Mouse (Mus musculus): Measurements from ENCODE around the gene Etv6. TPM values are rescaled to one million over a fixed set of nuclear protein-coding genes. Genes with fewer than 3 reads are reported as not detected.

Etv6 gene
- polyA plus RNA-seq, 1 experiment from 2014 or later = 2.7 TPM

DNA sequence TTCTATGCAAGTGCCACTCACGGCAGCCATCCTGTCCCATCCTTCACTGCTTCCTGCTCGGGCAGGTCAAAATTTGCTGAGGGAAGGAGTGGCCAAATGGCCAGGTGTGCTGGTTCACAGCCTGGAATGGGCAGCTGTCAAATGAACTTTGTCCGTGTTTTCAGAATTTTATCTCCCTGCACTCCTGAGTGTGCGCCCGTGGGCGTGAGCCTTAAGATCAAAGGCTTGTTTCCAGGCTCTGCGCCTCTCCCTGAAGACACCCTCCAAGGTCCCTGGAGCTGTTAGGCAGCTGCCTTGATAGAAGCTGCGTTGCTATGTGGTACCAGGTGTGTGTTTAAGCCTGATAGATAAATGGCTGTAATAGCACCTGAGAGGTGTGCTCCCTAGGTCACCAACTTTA, 76.1 kb downstream of the Etv6 start:
- H3K4me2 ChIP-seq (ENCODE audit: low read depth, low read length) = no peak overlapping the region
- WGBS (ENCODE audit: insufficient replicate concordance) = 54% methylated on average over 8 of the region's 8 CpGs

GRCm38 (mm10) chr6:134112753-134113152, 77.3 kb downstream of the Etv6 start:
- no peak overlapping the region for H3K9ac ChIP-seq (replicated peaks)
- H3K4me1 ChIP-seq (ENCODE audit: insufficient read depth) = peaks cover 8% of the 10 kb centered on the region; the same call in 1 of the 2 replicates
- TF ChIP-seq CTCF (IDR thresholded peaks at IDR 0.05; ENCODE audit: low read depth) (no peak), EP300 (IDR thresholded peaks at IDR 0.05; ENCODE audit: low read depth) (no peak)
- H3K9me3 ChIP-seq (ENCODE audit: low read length) = no peaks in the 10 kb centered on the region
- no peak overlapping the region for H3K4me2 ChIP-seq (ENCODE audit: low read depth, low read length)
- ATAC-seq (no peak), DNase-seq (no peak)
- H3K27me3 ChIP-seq (ENCODE audit: insufficient read depth, low read length) = no peaks in the 10 kb centered on the region
- H3K4me3 ChIP-seq (ENCODE audit: low read depth, low read length) = no peak overlapping the region
- no peak overlapping the region for H3K27ac ChIP-seq (ENCODE audit: low read depth)
- WGBS (ENCODE audit: insufficient replicate concordance) = 64% methylated on average over 8 of the region's 8 CpGs
- H3K36me3 ChIP-seq (replicated peaks; ENCODE audit: insufficient read depth, low read length) = peaks cover 3% of the 10 kb centered on the region

More for the DNA sequence above, 76.1 kb downstream of the Etv6 start:
- no peak for DNase-seq
- peaks cover 3% of the 10 kb centered on the region; the same call in 1 of the 2 replicates for H3K36me3 ChIP-seq (replicated peaks; ENCODE audit: insufficient read depth, low read length)
- no peak overlapping the region for H3K4me3 ChIP-seq (ENCODE audit: low read depth, low read length)
- peak; percentile 28 for ATAC-seq
- H3K9me3 ChIP-seq (ENCODE audit: low read length) = no peaks in the 10 kb centered on the region
- TF ChIP-seq EP300 (IDR thresholded peaks at IDR 0.05; ENCODE audit: low read depth) (no peak), CTCF (IDR thresholded peaks at IDR 0.05; ENCODE audit: low read depth) (no peak)
- no peak overlapping the region for H3K9ac ChIP-seq (replicated peaks)
- H3K27ac ChIP-seq (ENCODE audit: low read depth) = no peak overlapping the region
- no peaks in the 10 kb centered on the region for H3K27me3 ChIP-seq (ENCODE audit: insufficient read depth, low read length)
- peaks cover 8% of the 10 kb centered on the region; the same call in 1 of the 2 replicates for H3K4me1 ChIP-seq (ENCODE audit: insufficient read depth)

- H3K4me2 ChIP-seq (ENCODE audit: low read depth, low read length) = no peak overlapping the region
- DNase-seq (no peak), ATAC-seq (no peak)
- H3K9ac ChIP-seq (replicated peaks) = no peak overlapping the region
- H3K9me3 ChIP-seq (ENCODE audit: low read length) = no peaks in the 10 kb centered on the region
- 42% methylated on average over 2 of the region's 2 CpGs for WGBS (ENCODE audit: insufficient replicate concordance)
- H3K4me1 ChIP-seq (ENCODE audit: insufficient read depth) = peaks cover 8% of the 10 kb centered on the region; the same call in 1 of the 2 replicates
- H3K27ac ChIP-seq (ENCODE audit: low read depth) = no peak overlapping the region
- no peak for TF ChIP-seq EP300 (IDR thresholded peaks at IDR 0.05; ENCODE audit: low read depth)
- TF ChIP-seq CTCF (IDR thresholded peaks at IDR 0.05; ENCODE audit: low read depth) = no peak
- no peak overlapping the region for H3K4me3 ChIP-seq (ENCODE audit: low read depth, low read length)
- peaks cover 3% of the 10 kb centered on the region for H3K36me3 ChIP-seq (replicated peaks; ENCODE audit: insufficient read depth, low read length)
- no peaks in the 10 kb centered on the region for H3K27me3 ChIP-seq (ENCODE audit: insufficient read depth, low read length)
Measured at GRCm38 (mm10) chr6:134113168-134113567, 77.7 kb downstream of the Etv6 start.

GRCm38 (mm10) chr6:134115219-134115968, 79.9 kb downstream of the Etv6 start:
- H3K4me3 ChIP-seq (ENCODE audit: low read depth, low read length) = no peak overlapping the region
- 62% methylated on average over 14 of the region's 14 CpGs for WGBS (ENCODE audit: insufficient replicate concordance)
- H3K4me2 ChIP-seq (ENCODE audit: low read depth, low read length) = peak overlapping the region; percentile 42
- H3K9ac ChIP-seq (replicated peaks) = no peak overlapping the region
- peak overlapping the region; percentile 64 for H3K27ac ChIP-seq (ENCODE audit: low read depth)
- peaks cover 3% of the 10 kb centered on the region for H3K36me3 ChIP-seq (replicated peaks; ENCODE audit: insufficient read depth, low read length)
- DNase-seq (no peak), ATAC-seq (peak; percentile 32; the same call in 1 of the 2 replicates)
- H3K27me3 ChIP-seq (ENCODE audit: insufficient read depth, low read length) = no peaks in the 10 kb centered on the region
- H3K4me1 ChIP-seq (ENCODE audit: insufficient read depth) = peaks cover 18% of the 10 kb centered on the region
- H3K9me3 ChIP-seq (ENCODE audit: low read length) = no peaks in the 10 kb centered on the region
- TF ChIP-seq CTCF (IDR thresholded peaks at IDR 0.05; ENCODE audit: low read depth) (no peak), EP300 (IDR thresholded peaks at IDR 0.05; ENCODE audit: low read depth) (0 out of 2 replicates have a peak, but pooled peaks have one; percentile 11)

DNA sequence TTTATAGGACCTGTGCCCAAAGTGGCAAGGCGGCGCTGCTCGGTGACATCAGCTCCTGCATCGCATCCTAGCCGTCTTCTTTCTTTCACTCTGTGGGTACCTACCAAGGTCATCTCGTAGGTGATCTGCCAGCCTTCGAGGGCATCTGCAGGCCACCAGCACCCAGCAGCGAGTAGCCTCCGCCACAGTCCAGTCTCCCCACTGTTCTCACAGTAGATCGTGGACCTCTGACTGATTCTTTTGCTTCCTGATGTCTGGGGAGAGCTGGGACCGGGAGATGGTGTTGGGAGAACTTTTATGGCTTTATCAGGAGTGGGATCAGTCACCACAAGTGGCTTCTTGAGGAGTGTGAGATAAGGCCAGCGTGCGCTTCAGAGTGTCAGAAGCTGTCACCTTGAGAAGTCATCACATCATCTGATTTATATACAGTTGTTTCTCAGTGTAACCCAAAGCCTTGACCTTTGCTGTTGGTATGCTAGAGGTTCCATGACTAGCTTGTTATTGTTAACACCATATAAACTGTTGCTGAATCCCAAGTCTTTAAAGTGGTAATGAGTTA, 82.0 kb downstream of the Etv6 start:
- ATAC-seq = no peak
- H3K36me3 ChIP-seq (replicated peaks; ENCODE audit: insufficient read depth, low read length) = peaks cover 3% of the 10 kb centered on the region
- H3K9ac ChIP-seq (replicated peaks) = no peak overlapping the region
- DNase-seq = no peak
- TF ChIP-seq EP300 (IDR thresholded peaks at IDR 0.05; ENCODE audit: low read depth) (no peak), CTCF (IDR thresholded peaks at IDR 0.05; ENCODE audit: low read depth) (no peak)
- peaks cover 27% of the 10 kb centered on the region for H3K4me1 ChIP-seq (ENCODE audit: insufficient read depth)
- H3K4me3 ChIP-seq (ENCODE audit: low read depth, low read length) = no peak overlapping the region
- H3K4me2 ChIP-seq (ENCODE audit: low read depth, low read length) = no peak overlapping the region
- WGBS (ENCODE audit: insufficient replicate concordance) = 72% methylated on average over 13 of the region's 13 CpGs
- no peaks in the 10 kb centered on the region for H3K9me3 ChIP-seq (ENCODE audit: low read length)
- no peaks in the 10 kb centered on the region for H3K27me3 ChIP-seq (ENCODE audit: insufficient read depth, low read length)
- H3K27ac ChIP-seq (ENCODE audit: low read depth) = no peak overlapping the region

GRCm38 (mm10) chr6:134118506-134118905, 83.0 kb downstream of the Etv6 start:
- DNase-seq (no peak), ATAC-seq (no peak)
- Histone ChIP-seq H3K27me3 (ENCODE audit: insufficient read depth, low read length) (no peaks in the 10 kb centered on the region), H3K9ac (replicated peaks) (no peak overlapping the region), H3K27ac (ENCODE audit: low read depth) (no peak overlapping the region), H3K4me1 (ENCODE audit: insufficient read depth) (peaks cover 24% of the 10 kb centered on the region), H3K4me2 (ENCODE audit: low read depth, low read length) (no peak overlapping the region), H3K9me3 (ENCODE audit: low read length) (no peaks in the 10 kb centered on the region), H3K4me3 (ENCODE audit: low read depth, low read length) (no peak overlapping the region), H3K36me3 (replicated peaks; ENCODE audit: insufficient read depth, low read length) (peaks cover 3% of the 10 kb centered on the region)
- 79% methylated on average over 5 of the region's 5 CpGs for WGBS (ENCODE audit: insufficient replicate concordance)
- TF ChIP-seq EP300 (IDR thresholded peaks at IDR 0.05; ENCODE audit: low read depth) = no peak
- no peak for TF ChIP-seq CTCF (IDR thresholded peaks at IDR 0.05; ENCODE audit: low read depth)
